8 mouse cellular contexts compared by ENCODE assay signal in the genomic region with DNA sequence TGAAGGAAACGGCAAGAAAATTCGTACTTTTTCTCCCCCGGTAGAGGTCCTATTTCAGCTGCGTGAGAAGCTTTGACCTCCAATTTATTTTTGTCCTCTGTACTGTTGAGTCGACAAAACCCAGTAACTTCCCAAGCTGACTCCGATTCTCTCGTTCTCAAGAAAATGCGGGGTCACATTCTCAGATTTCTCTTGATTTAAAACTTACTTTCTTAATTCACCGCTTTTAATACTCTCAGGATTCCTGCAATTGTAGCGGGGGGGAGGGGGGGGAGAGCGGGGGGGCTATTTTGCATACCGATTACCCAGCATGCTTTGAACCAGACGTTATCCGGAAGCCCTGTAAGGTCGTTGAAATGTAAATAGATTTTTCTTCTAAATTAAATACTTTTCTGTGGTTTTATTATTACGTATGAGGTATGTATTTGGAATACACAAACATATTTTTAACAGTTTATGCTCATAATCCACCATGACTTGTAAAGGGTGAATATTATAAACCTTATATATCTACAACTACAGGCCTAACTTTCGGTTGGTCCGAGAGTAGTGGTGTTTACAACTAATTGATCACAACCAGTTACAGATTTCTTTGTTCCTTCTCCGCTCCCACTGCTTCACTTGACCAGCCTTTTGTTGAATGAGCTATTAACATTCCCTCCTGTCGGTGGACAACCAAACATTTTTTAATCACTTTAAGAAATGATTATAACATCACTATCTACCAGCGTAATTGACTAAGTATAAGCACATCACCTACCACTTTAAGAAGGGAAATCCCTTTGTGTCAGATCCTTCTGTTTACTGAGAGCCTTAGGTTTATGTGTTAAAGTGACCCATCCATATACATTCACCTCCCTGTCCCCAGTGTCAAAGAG. TPM values are rescaled to one million over a fixed set of nuclear protein-coding genes. Genes with fewer than 3 reads are reported as not detected.
A peak's percentile ranks its signal among the peaks of the same experiment; 100 is the strongest.
DNase-seq lines count a peak whose midpoint lies in the region; ATAC-seq and TF ChIP-seq lines count a peak whose summit lies in the region.

No protein-coding gene starts in this region.

- DNase-seq in 3134 (ENCODE audit: extremely low read depth, insufficient read length, low spot score): peak; percentile 56
- peak; percentile 70 for DNase-seq in CH12.LX (ENCODE audit: extremely low read depth)
- DNase-seq in cerebellum, adult 9-11 months: peak; percentile 53
- DNase-seq in kidney, adult 11 months: peak; percentile 39
- no peak for DNase-seq in frontal cortex, postnatal 10 days (ENCODE audit: low spot score in 2 of 2)

- TF ChIP-seq RAD21 in CH12.LX (IDR thresholded peaks at IDR 0.05; ENCODE audit: low read depth, low read length): peak; percentile 24; the same call in 1 of the 2 replicates

- peaks cover 5 to 20% of the 10 kb centered on the region in 2 experiments; a peak in 3 of 4 replicates for H3K4me1 ChIP-seq in CH12.LX (ENCODE audit: control insufficient read depth in 1 of 2, insufficient read depth in 2 of 2)
- peaks cover 14% of the 10 kb centered on the region for H3K4me1 ChIP-seq in liver, embryonic 16.5 days (ENCODE audit: control insufficient read depth, low read depth, low read length)
- H3K4me1 ChIP-seq in neural tube, embryonic 12.5 days: no peaks in the 10 kb centered on the region

- under 1% methylated on average over 21 of the region's 21 CpGs for WGBS in liver, embryonic 16.5 days (ENCODE audit: insufficient replicate concordance)
- WGBS in neural tube, embryonic 12.5 days: under 1% methylated on average over 21 of the region's 21 CpGs

- H3K4me2 ChIP-seq in CH12.LX (ENCODE audit: insufficient read depth, low read depth, poor library complexity, severe bottlenecking): peak overlapping the region; percentile 74
- H3K4me2 ChIP-seq in liver, embryonic 16.5 days (ENCODE audit: low read depth, low read length): peak overlapping the region; percentile 49
- peak overlapping the region; percentile 45 for H3K4me2 ChIP-seq in neural tube, embryonic 12.5 days (replicated peaks)

- TF ChIP-seq POLR2A in CH12.LX (IDR thresholded peaks at IDR 0.05; ENCODE audit: low read depth, low read length): peak; percentile 51; the same call in 1 of the 2 replicates

- dilution Hi-C loops in CH12.LX (cut with MboI; ENCODE audit: extremely low pct_ligation_motif_present, extremely low pct_unique_long_range_greater_than_20kb, low sequenced_read_pairs): no loop called here

- H3K9ac ChIP-seq in CH12.LX (ENCODE audit: insufficient read depth, low read depth): peak overlapping the region; percentile 74
- H3K9ac ChIP-seq in liver, embryonic 16.5 days (ENCODE audit: low read depth, low read length): peak overlapping the region; percentile 70
- peak overlapping the region; percentile 36; the same call in 1 of the 2 replicates for H3K9ac ChIP-seq in neural tube, embryonic 12.5 days

- H3K79me2 ChIP-seq in CH12.LX (replicated peaks; ENCODE audit: control insufficient read depth, extremely low read depth, insufficient read depth, poor library complexity, severe bottlenecking): no peaks in the 10 kb centered on the region

- in situ Hi-C loops in CH12.LX (cut with MboI; ENCODE audit: low pct_ligation_motif_present, low pct_unique_long_range_greater_than_20kb, low sequenced_read_pairs): no loop called here

- H3K36me3 ChIP-seq in CH12.LX (replicated peaks in 1 of 2; ENCODE audit: control insufficient read depth in 1 of 2, insufficient read depth in 1 of 2, low read length in 1 of 2): no peaks in the 10 kb centered on the region
- H3K36me3 ChIP-seq in liver, embryonic 16.5 days (ENCODE audit: control insufficient read depth, insufficient read depth): no peaks in the 10 kb centered on the region
- H3K36me3 ChIP-seq in neural tube, embryonic 12.5 days: no peaks in the 10 kb centered on the region

- peak; percentile 44 for ATAC-seq in granulocyte monocyte progenitor cell, adult 5-6 weeks (replicated peaks; ENCODE audit: poor library complexity, severe bottlenecking)
- peak; percentile 49; the same call in 1 of the 2 replicates for ATAC-seq in liver, embryonic 16.5 days (ENCODE audit: low read depth)
- peak; percentile 63 for ATAC-seq in neural tube, embryonic 12.5 days (ENCODE audit: low FRiP score, low read depth)

- no peaks in the 10 kb centered on the region for H3K27me3 ChIP-seq in CH12.LX (replicated peaks)
- no peaks in the 10 kb centered on the region for H3K27me3 ChIP-seq in liver, embryonic 16.5 days (ENCODE audit: control insufficient read depth, insufficient read depth, low read depth, low read length)
- H3K27me3 ChIP-seq in neural tube, embryonic 12.5 days (replicated peaks): no peaks in the 10 kb centered on the region

- peak overlapping the region; percentile 45; the same call in 1 of the 2 replicates for H3K27ac ChIP-seq in CH12.LX (ENCODE audit: insufficient read depth, low read depth)
- peak overlapping the region; percentile 79 for H3K27ac ChIP-seq in liver, embryonic 16.5 days (ENCODE audit: low read length)
- 0 out of 2 replicates have a peak overlapping the region, but pooled peaks have one; percentile 29 for H3K27ac ChIP-seq in neural tube, embryonic 12.5 days

- peak overlapping the region; percentile 56 to 83 (median 65) for H3K4me3 ChIP-seq in CH12.LX (replicated peaks in 1 of 3; ENCODE audit: low read depth in 2 of 3, low read length in 2 of 3, poor library complexity in 1 of 3)
- H3K4me3 ChIP-seq in liver, embryonic 16.5 days (ENCODE audit: low read depth, low read length): peak overlapping the region; percentile 69
- peak overlapping the region; percentile 41 for H3K4me3 ChIP-seq in neural tube, embryonic 12.5 days

- peak in 1 of 2 experiments; percentile 43; a peak in 2 of 4 replicates for TF ChIP-seq CTCF in CH12.LX (conservative IDR thresholded peaks at IDR 0.05 in 1 of 2, IDR thresholded peaks at IDR 0.05 in 1 of 2; ENCODE audit: low read depth in 2 of 2, low read length in 2 of 2)

- no peak for TF ChIP-seq EP300 in CH12.LX (IDR thresholded peaks at IDR 0.05; ENCODE audit: low read length)

- no peaks in the 10 kb centered on the region for H3K9me3 ChIP-seq in CH12.LX (replicated peaks; ENCODE audit: low read length)
- no peaks in the 10 kb centered on the region for H3K9me3 ChIP-seq in liver, embryonic 16.5 days (replicated peaks; ENCODE audit: control insufficient read depth, low read length)
- H3K9me3 ChIP-seq in neural tube, embryonic 12.5 days: no peaks in the 10 kb centered on the region

TF ChIP-seq in CH12.LX, 34 proteins besides CTCF, POLR2A, EP300 and RAD21 (continues in another document):
- TF ChIP-seq TCF12 (IDR thresholded peaks at IDR 0.05; ENCODE audit: low read depth, low read length): no peak
- TF ChIP-seq KAT2A (IDR thresholded peaks at IDR 0.05; ENCODE audit: insufficient replicate concordance, low read length): no peak
- TF ChIP-seq MAFK (IDR thresholded peaks at IDR 0.05; ENCODE audit: insufficient replicate concordance, low read length): peak; percentile 98
- no peak for TF ChIP-seq ZC3H11A (IDR thresholded peaks at IDR 0.05; ENCODE audit: low read depth, low read length)
- peak; percentile 84 for TF ChIP-seq SIN3A (IDR thresholded peaks at IDR 0.05; ENCODE audit: low read length)
- no peak for TF ChIP-seq RCOR1 (conservative IDR thresholded peaks at IDR 0.05; ENCODE audit: low read depth, low read length)
- TF ChIP-seq ZMIZ1 (IDR thresholded peaks at IDR 0.05; ENCODE audit: low read depth, low read length): no peak
- TF ChIP-seq SMC3 (IDR thresholded peaks at IDR 0.05; ENCODE audit: low read depth, low read length): no peak
- peak; percentile 24; the same call in 1 of the 2 replicates for TF ChIP-seq JUN (IDR thresholded peaks at IDR 0.05; ENCODE audit: insufficient read depth, low read depth, low read length)
- no peak for TF ChIP-seq USF2 (conservative IDR thresholded peaks at IDR 0.05; ENCODE audit: low read depth, low read length)
- no peak for TF ChIP-seq CHD1 (IDR thresholded peaks at IDR 0.05; ENCODE audit: low read depth, low read length)
- TF ChIP-seq NRF1 (IDR thresholded peaks at IDR 0.05; ENCODE audit: low read depth, low read length): peak; percentile 54; the same call in 1 of the 2 replicates
- peak; percentile 17; the same call in 1 of the 2 replicates for TF ChIP-seq JUND (conservative IDR thresholded peaks at IDR 0.05; ENCODE audit: low read depth, low read length)
- TF ChIP-seq IRF4 (IDR thresholded peaks at IDR 0.05; ENCODE audit: low read depth, low read length): peak; percentile 88
- peak; percentile 92 for TF ChIP-seq ELF1 (IDR thresholded peaks at IDR 0.05; ENCODE audit: low read depth, low read length)
- TF ChIP-seq BHLHE40 (IDR thresholded peaks at IDR 0.05; ENCODE audit: low read depth, low read length): no peak
- peak; percentile 98 for TF ChIP-seq MAZ (IDR thresholded peaks at IDR 0.05; ENCODE audit: low read depth, low read length)

RNA-seq across cellular contexts. Expression of a gene that starts 31.9 kb away (rescaled TPM):
- total RNA-seq in CH12.LX (2012; rRNA removed) (186 and 259 TPM in 2 replicates), CH12.LX (2014; rRNA removed) (239 and 242 TPM in 2 replicates)
- 204 and 205 TPM in 2 replicates for polyA plus RNA-seq in CH12.LX (2012; ENCODE audit: insufficient read length, low read depth)
- total RNA-seq in granulocyte monocyte progenitor cell, adult 5-6 weeks (2014; fragmentation: Nextera tagmentation): 157 and 161 TPM in 2 replicates
- 534 and 557 TPM in 2 replicates for total RNA-seq in granulocyte monocyte progenitor cell, adult 5-6 weeks (2017)
- 132 and 136 TPM in 2 replicates for polyA plus RNA-seq in liver, embryonic 16.5 days (2015; fragmentation: Nextera tagmentation; extraction: Ambion mirVana)
- 196 and 221 TPM in 2 replicates for polyA plus RNA-seq in neural tube, embryonic 12.5 days (2016; fragmentation: Nextera tagmentation; extraction: Ambion mirVana)

RNA-seq across cellular contexts. Expression of a gene that starts 49.3 kb away (rescaled TPM):
- total RNA-seq in CH12.LX (2012; rRNA removed) (0.55 and 0.89 TPM in 2 replicates), CH12.LX (2014; rRNA removed) (0.30 and 0.36 TPM in 2 replicates)
- polyA plus RNA-seq in CH12.LX (2012; ENCODE audit: insufficient read length, low read depth): 0.20 and 0.40 TPM in 2 replicates
- 0.13 and 11.2 TPM in 2 replicates for total RNA-seq in granulocyte monocyte progenitor cell, adult 5-6 weeks (2014; fragmentation: Nextera tagmentation)
- 2.0 and 5.1 TPM in 2 replicates for total RNA-seq in granulocyte monocyte progenitor cell, adult 5-6 weeks (2017)
- polyA plus RNA-seq in liver, embryonic 16.5 days (2015; fragmentation: Nextera tagmentation; extraction: Ambion mirVana): 0.37 and 0.40 TPM in 2 replicates
- polyA plus RNA-seq in neural tube, embryonic 12.5 days (2016; fragmentation: Nextera tagmentation; extraction: Ambion mirVana): 12.8 and 14.8 TPM in 2 replicates

RNA-seq across cellular contexts. Expression of a gene that starts 54.1 kb away (rescaled TPM):
- total RNA-seq in CH12.LX (2012; rRNA removed): 1.8 and 2.2 TPM in 2 replicates
- 1.5 and 1.8 TPM in 2 replicates for total RNA-seq in CH12.LX (2014; rRNA removed)
- 4.4 and 4.6 TPM in 2 replicates for polyA plus RNA-seq in CH12.LX (2012; ENCODE audit: insufficient read length, low read depth)
- total RNA-seq in granulocyte monocyte progenitor cell, adult 5-6 weeks (2014; fragmentation: Nextera tagmentation): 27.9 TPM in 2 replicates
- 16.0 and 16.8 TPM in 2 replicates for total RNA-seq in granulocyte monocyte progenitor cell, adult 5-6 weeks (2017)
- 1.6 and 1.9 TPM in 2 replicates for polyA plus RNA-seq in liver, embryonic 16.5 days (2015; fragmentation: Nextera tagmentation; extraction: Ambion mirVana)
- 13.4 and 14.5 TPM in 2 replicates for polyA plus RNA-seq in neural tube, embryonic 12.5 days (2016; fragmentation: Nextera tagmentation; extraction: Ambion mirVana)

Comparison
In these comparisons a context has a peak if more than half of its experiments do, and no peak if none do; other contexts are left out.
1. DNase-seq: peak in 3134 (single experiment), CH12.LX (single experiment), cerebellum, adult 9-11 months (single experiment) and kidney, adult 11 months (single experiment); none in frontal cortex, postnatal 10 days (0 of 2).
2. H3K27ac ChIP-seq: peak in every context shown above with its lines; median percentile 79 in liver, embryonic 16.5 days; 45 in CH12.LX; 29 in neural tube, embryonic 12.5 days.
3. Peak in every context shown above with its lines, with median percentiles within 50 percentile points of each other: H3K4me2 ChIP-seq, H3K4me3 ChIP-seq, H3K9ac ChIP-seq and ATAC-seq.